Mouse (Mus musculus) T-cell, adult 66 days (primary cell): ENCODE results near the gene 5430419D17Rik. TPM values are rescaled to one million over a fixed set of nuclear protein-coding genes. Genes with fewer than 3 reads are reported as not detected.

Experiments
- total RNA-seq, 2 experiments: library from RNA; stranded (reverse); gene quantifications; 3 replicates in 1 of 2; 4 replicates in 1 of 2; pipeline ENCODE4 v1.2.4; 2023

5430419D17Rik gene
- not detected for total RNA-seq

DNA sequence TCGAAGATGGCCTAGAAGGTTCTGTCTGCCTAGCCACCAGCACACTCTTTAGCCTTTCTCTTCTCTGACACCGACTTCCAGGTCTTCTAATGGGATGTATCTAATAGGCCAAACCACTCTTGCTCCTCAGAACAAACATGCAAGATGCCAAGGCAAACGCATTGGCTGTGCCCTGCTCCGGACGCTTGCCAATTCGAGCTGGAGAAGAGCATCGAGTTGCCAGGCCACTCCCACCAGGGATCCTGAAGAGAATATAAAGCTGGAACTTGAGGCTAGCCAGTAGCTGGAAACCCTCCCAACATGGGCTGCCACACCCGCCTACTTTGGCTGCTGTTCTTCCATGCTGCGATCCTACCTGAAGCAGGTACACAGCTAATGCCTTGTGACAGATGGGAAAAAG, at the start of gene 5430419D17Rik:
TSS of gene 5430419D17Rik (plus strand) at position 282 of the 400 bp plus-strand sequence.

DNA sequence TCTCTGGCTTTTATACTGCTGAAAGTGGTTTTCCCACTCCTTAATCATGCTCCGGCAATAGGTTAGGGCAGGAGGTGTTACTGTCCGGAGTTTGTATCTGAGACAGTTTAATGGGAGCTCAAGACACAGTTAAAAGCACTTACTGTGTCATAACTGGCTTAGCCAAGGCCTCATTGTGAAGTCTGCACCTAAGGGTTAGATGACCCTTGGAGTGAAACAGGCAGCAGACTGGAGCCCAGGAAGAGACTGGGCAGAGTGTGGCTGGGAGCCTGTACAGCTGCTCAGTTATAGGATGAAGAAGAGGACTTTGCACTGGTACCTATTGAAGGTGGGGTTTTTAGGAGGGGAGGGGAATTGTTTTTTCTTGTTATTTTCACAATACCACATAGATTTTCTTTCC, 28.0 kb upstream of the 5430419D17Rik start, which contains the start of gene 4933402N03Rik:
TSS of gene 4933402N03Rik (minus strand) at position 101 of the 400 bp plus-strand sequence.

DNA sequence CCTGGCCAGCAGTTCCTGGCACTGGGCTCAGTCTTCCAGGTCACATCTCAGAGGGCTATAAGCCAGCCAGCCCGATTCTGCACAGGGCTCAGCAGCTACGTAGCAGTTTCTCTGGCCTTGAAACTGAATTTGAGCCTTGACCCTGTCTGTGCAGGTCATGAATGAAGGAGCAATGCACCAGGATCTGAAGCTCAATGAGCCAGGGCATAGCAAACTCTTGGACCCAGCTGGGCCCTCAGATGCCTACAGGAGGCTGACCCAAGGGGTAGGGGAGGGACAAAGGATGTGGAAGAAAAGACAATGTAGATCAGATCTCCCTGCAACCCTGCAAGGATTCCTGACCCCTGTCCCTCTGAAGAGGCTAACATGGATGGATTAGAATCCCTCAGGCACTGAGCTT, 148.0 kb downstream of the 5430419D17Rik start, which contains the start of gene Cuzd1:
TSS of gene Cuzd1 (minus strand) at position 101 of the 400 bp plus-strand sequence.

GRCm38 (mm10) chr7:131329416-131329815, 155.2 kb downstream of the 5430419D17Rik start, which contains the start of gene Fam24b:
Gene Fam24b, minus strand, starts transcription at chr7:131329516.

DNA sequence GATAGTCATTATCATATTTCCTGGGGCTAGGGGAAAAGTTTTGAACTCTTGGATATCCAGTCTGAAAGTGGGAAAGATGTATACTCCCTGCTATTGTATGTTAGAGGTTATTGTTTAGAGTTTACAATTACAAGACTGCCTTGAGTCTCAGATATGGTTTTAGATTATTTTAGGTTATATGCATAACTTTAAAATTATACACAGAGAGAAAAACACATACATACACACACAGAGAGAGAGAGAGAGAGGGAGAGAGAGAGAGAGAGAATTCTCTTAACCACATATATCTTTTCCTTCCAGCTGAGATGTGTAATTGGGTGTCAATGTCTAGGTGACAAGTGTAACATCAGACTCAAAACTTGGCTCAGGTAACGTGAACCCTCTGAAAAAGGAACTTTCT, 159.4 kb downstream of the 5430419D17Rik start, which contains the start of gene Fam24a:
TSS of gene Fam24a (plus strand) at position 301 of the 400 bp plus-strand sequence.

Other genes starting within 250 kb of the 5430419D17Rik start
- not detected for gene Htra1, start 238.3 kb upstream of the 5430419D17Rik start, total RNA-seq
- gene Dmbt1, start 142.3 kb upstream of the 5430419D17Rik start, total RNA-seq, result 10 to 100 TPM; 12.9 to 16.0 TPM
- gene 4933402N03Rik, start 28.1 kb upstream of the 5430419D17Rik start, total RNA-seq, result not detected
- not detected for gene Cuzd1, start 147.9 kb downstream of the 5430419D17Rik start, total RNA-seq
- 1 to 10 TPM in 1 of 2 experiments, not detected in 1; 1.5 TPM for gene Fam24b, start 155.1 kb downstream of the 5430419D17Rik start, total RNA-seq
- gene Fam24a, start 159.5 kb downstream of the 5430419D17Rik start, total RNA-seq, result not detected
- gene 2310057M21Rik, start 188.4 kb downstream of the 5430419D17Rik start, total RNA-seq, result 10 to 100 TPM; 22.5 to 29.6 TPM
- gene Pstk, start 196.7 kb downstream of the 5430419D17Rik start, total RNA-seq, result 10 to 100 TPM; 26.7 to 29.1 TPM
- gene Ikzf5, start 236.1 kb downstream of the 5430419D17Rik start, total RNA-seq, result 10 to 100 TPM; 80.2 to 80.4 TPM
- gene Acadsb, start 236.2 kb downstream of the 5430419D17Rik start, total RNA-seq, result 10 to 100 TPM; 21.1 to 23.9 TPM